Mouse (Mus musculus) E14TG2a.4 (cell line): ENCODE measurements around the gene Kcnmb2.

Experiments used
- CTCF ChIP-seq: conservative IDR thresholded peaks from 2 replicates; pipeline ENCODE4 v1.5.1; 2014; ENCODE audit warnings: low read length
- NANOG ChIP-seq: IDR thresholded peaks from 2 replicates; pipeline ENCODE4 v1.6.1; 2014; ENCODE audit warnings: borderline replicate concordance, low read length, mixed read lengths
- POU5F1 ChIP-seq: IDR thresholded peaks from 2 replicates; pipeline ENCODE4 v1.6.1; 2014; ENCODE audit warnings: low read length, borderline replicate concordance

DNA sequence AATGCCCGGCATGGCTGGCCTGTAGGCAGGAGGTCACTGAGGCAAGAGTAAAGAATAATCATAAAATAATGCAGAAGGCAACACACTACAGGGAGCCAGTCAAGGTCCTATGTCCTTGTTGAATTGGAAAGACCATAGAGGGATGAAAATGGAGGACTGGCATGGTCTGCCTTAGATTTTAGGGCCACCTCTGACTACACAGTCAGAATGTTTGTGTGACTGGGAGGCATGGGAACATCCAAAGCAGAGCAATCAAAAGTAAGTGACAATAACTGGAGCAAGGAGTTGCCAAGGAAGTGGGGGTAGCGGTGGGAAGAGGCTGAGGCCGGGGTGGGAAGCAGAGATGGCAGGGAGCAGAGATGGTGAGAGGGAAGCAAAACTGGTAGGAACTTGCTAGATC, 60.8 kb downstream of the Kcnmb2 start:
- no peak for TF ChIP-seq CTCF
- TF ChIP-seq NANOG = no peak
- no peak for TF ChIP-seq POU5F1
